Mouse (Mus musculus): ENCODE measurements around the gene Lhx1. TPM values are rescaled to one million over a fixed set of nuclear protein-coding genes. Genes with fewer than 3 reads are reported as not detected.

Gene Lhx1
- polyA plus RNA-seq, 1 experiment from 2014 or later: 2.6 TPM

GRCm38 (mm10) chr11:84565224-84565623 is 39.9 kb upstream of the Lhx1 start:
- Histone ChIP-seq H3K4me1 (ENCODE audit: control insufficient read depth, insufficient read depth, low read length) (no peaks in the 10 kb centered on the region), H3K36me3 (replicated peaks; ENCODE audit: control insufficient read depth, insufficient read depth, low read depth, low read length) (no peaks in the 10 kb centered on the region), H3K27me3 (ENCODE audit: control insufficient read depth, insufficient read depth, low read length) (no peaks in the 10 kb centered on the region), H3K9me3 (replicated peaks; ENCODE audit: control insufficient read depth, low read length) (no peaks in the 10 kb centered on the region), H3K4me2 (ENCODE audit: low read depth, low read length) (no peak overlapping the region), H3K9ac (replicated peaks; ENCODE audit: low read length) (no peak overlapping the region), H3K27ac (replicated peaks; ENCODE audit: low read depth, low read length) (no peak overlapping the region), H3K4me3 (ENCODE audit: low read depth, low read length) (no peak overlapping the region)
- 90% methylated on average over 3 of the region's 3 CpGs for WGBS
- DNase-seq (ENCODE audit: low spot score): no peak
- ATAC-seq (replicated peaks; ENCODE audit: insufficient number of reproducible peaks, low FRiP score, low TSS enrichment, low read depth): no peak

GRCm38 (mm10) chr11:84563360-84563759 is 38.0 kb upstream of the Lhx1 start:
- H3K9ac ChIP-seq (replicated peaks; ENCODE audit: low read length): no peak overlapping the region
- ATAC-seq (replicated peaks; ENCODE audit: insufficient number of reproducible peaks, low FRiP score, low TSS enrichment, low read depth): no peak

GRCm38 (mm10) chr11:84562758-84563347 is 37.5 kb upstream of the Lhx1 start:
- ATAC-seq (replicated peaks; ENCODE audit: insufficient number of reproducible peaks, low FRiP score, low TSS enrichment, low read depth): peak; percentile 75; the same call in 1 of the 2 replicates
- Histone ChIP-seq H3K36me3 (replicated peaks; ENCODE audit: control insufficient read depth, insufficient read depth, low read depth, low read length) (no peaks in the 10 kb centered on the region), H3K27me3 (ENCODE audit: control insufficient read depth, insufficient read depth, low read length) (no peaks in the 10 kb centered on the region), H3K27ac (replicated peaks; ENCODE audit: low read depth, low read length) (no peak overlapping the region), H3K9ac (replicated peaks; ENCODE audit: low read length) (no peak overlapping the region), H3K9me3 (replicated peaks; ENCODE audit: control insufficient read depth, low read length) (no peaks in the 10 kb centered on the region), H3K4me3 (ENCODE audit: low read depth, low read length) (no peak overlapping the region), H3K4me2 (ENCODE audit: low read depth, low read length) (no peak overlapping the region), H3K4me1 (ENCODE audit: control insufficient read depth, insufficient read depth, low read length) (no peaks in the 10 kb centered on the region)
- DNase-seq (ENCODE audit: low spot score): peak; percentile 14
- 15% methylated on average over 9 of the region's 9 CpGs for WGBS

More at GRCm38 (mm10) chr11:84563360-84563759, 38.0 kb upstream of the Lhx1 start:
- Histone ChIP-seq H3K4me3 (ENCODE audit: low read depth, low read length) (no peak overlapping the region), H3K4me1 (ENCODE audit: control insufficient read depth, insufficient read depth, low read length) (no peaks in the 10 kb centered on the region), H3K36me3 (replicated peaks; ENCODE audit: control insufficient read depth, insufficient read depth, low read depth, low read length) (no peaks in the 10 kb centered on the region), H3K4me2 (ENCODE audit: low read depth, low read length) (no peak overlapping the region), H3K27ac (replicated peaks; ENCODE audit: low read depth, low read length) (no peak overlapping the region), H3K9me3 (replicated peaks; ENCODE audit: control insufficient read depth, low read length) (no peaks in the 10 kb centered on the region), H3K27me3 (ENCODE audit: control insufficient read depth, insufficient read depth, low read length) (no peaks in the 10 kb centered on the region)
- 35% methylated on average over 7 of the region's 7 CpGs for WGBS
- no peak for DNase-seq (ENCODE audit: low spot score)

GRCm38 (mm10) chr11:84561546-84561945 is 36.2 kb upstream of the Lhx1 start:
- no peak overlapping the region for H3K9ac ChIP-seq (replicated peaks; ENCODE audit: low read length)
- no peaks in the 10 kb centered on the region for H3K4me1 ChIP-seq (ENCODE audit: control insufficient read depth, insufficient read depth, low read length)
- H3K27ac ChIP-seq (replicated peaks; ENCODE audit: low read depth, low read length): no peak overlapping the region
- no peaks in the 10 kb centered on the region for H3K27me3 ChIP-seq (ENCODE audit: control insufficient read depth, insufficient read depth, low read length)
- DNase-seq (ENCODE audit: low spot score) (no peak), ATAC-seq (replicated peaks; ENCODE audit: insufficient number of reproducible peaks, low FRiP score, low TSS enrichment, low read depth) (no peak)
- H3K36me3 ChIP-seq (replicated peaks; ENCODE audit: control insufficient read depth, insufficient read depth, low read depth, low read length): no peaks in the 10 kb centered on the region
- WGBS: 72% methylated on average over 4 of the region's 5 CpGs
- no peaks in the 10 kb centered on the region for H3K9me3 ChIP-seq (replicated peaks; ENCODE audit: control insufficient read depth, low read length)
- H3K4me3 ChIP-seq (ENCODE audit: low read depth, low read length): no peak overlapping the region
- no peak overlapping the region for H3K4me2 ChIP-seq (ENCODE audit: low read depth, low read length)

GRCm38 (mm10) chr11:84553821-84554450 is 28.6 kb upstream of the Lhx1 start:
- H3K9ac ChIP-seq (replicated peaks; ENCODE audit: low read length): no peak overlapping the region
- H3K4me3 ChIP-seq (ENCODE audit: low read depth, low read length): no peak overlapping the region
- ATAC-seq (replicated peaks; ENCODE audit: insufficient number of reproducible peaks, low FRiP score, low TSS enrichment, low read depth): no peak
- no peaks in the 10 kb centered on the region for H3K27me3 ChIP-seq (ENCODE audit: control insufficient read depth, insufficient read depth, low read length)
- 68% methylated on average over 14 of the region's 14 CpGs for WGBS
- no peak for DNase-seq (ENCODE audit: low spot score)
- no peak overlapping the region for H3K4me2 ChIP-seq (ENCODE audit: low read depth, low read length)
- H3K27ac ChIP-seq (replicated peaks; ENCODE audit: low read depth, low read length): no peak overlapping the region
- H3K9me3 ChIP-seq (replicated peaks; ENCODE audit: control insufficient read depth, low read length): no peaks in the 10 kb centered on the region; the same call in 1 of the 2 replicates
- H3K36me3 ChIP-seq (replicated peaks; ENCODE audit: control insufficient read depth, insufficient read depth, low read depth, low read length): no peaks in the 10 kb centered on the region
- no peaks in the 10 kb centered on the region for H3K4me1 ChIP-seq (ENCODE audit: control insufficient read depth, insufficient read depth, low read length)

- H3K36me3 ChIP-seq (replicated peaks; ENCODE audit: control insufficient read depth, insufficient read depth, low read depth, low read length): no peaks in the 10 kb centered on the region
- no peak overlapping the region for H3K4me2 ChIP-seq (ENCODE audit: low read depth, low read length)
- DNase-seq (ENCODE audit: low spot score) (no peak), ATAC-seq (replicated peaks; ENCODE audit: insufficient number of reproducible peaks, low FRiP score, low TSS enrichment, low read depth) (no peak)
- 65% methylated on average over 4 of the region's 4 CpGs for WGBS
- no peaks in the 10 kb centered on the region for H3K27me3 ChIP-seq (ENCODE audit: control insufficient read depth, insufficient read depth, low read length)
- no peak overlapping the region for H3K9ac ChIP-seq (replicated peaks; ENCODE audit: low read length)
- no peaks in the 10 kb centered on the region; the same call in 1 of the 2 replicates for H3K9me3 ChIP-seq (replicated peaks; ENCODE audit: control insufficient read depth, low read length)
- H3K4me3 ChIP-seq (ENCODE audit: low read depth, low read length): no peak overlapping the region
- no peak overlapping the region for H3K27ac ChIP-seq (replicated peaks; ENCODE audit: low read depth, low read length)
- H3K4me1 ChIP-seq (ENCODE audit: control insufficient read depth, insufficient read depth, low read length): no peaks in the 10 kb centered on the region
Measured at GRCm38 (mm10) chr11:84551296-84551695, 26.0 kb upstream of the Lhx1 start.

- Histone ChIP-seq H3K27me3 (ENCODE audit: control insufficient read depth, insufficient read depth, low read length) (no peaks in the 10 kb centered on the region), H3K36me3 (replicated peaks; ENCODE audit: control insufficient read depth, insufficient read depth, low read depth, low read length) (no peaks in the 10 kb centered on the region), H3K4me3 (ENCODE audit: low read depth, low read length) (no peak overlapping the region), H3K27ac (replicated peaks; ENCODE audit: low read depth, low read length) (no peak overlapping the region), H3K4me2 (ENCODE audit: low read depth, low read length) (no peak overlapping the region), H3K9ac (replicated peaks; ENCODE audit: low read length) (no peak overlapping the region), H3K4me1 (ENCODE audit: control insufficient read depth, insufficient read depth, low read length) (no peaks in the 10 kb centered on the region), H3K9me3 (replicated peaks; ENCODE audit: control insufficient read depth, low read length) (no peaks in the 10 kb centered on the region; the same call in 1 of the 2 replicates)
- ATAC-seq (replicated peaks; ENCODE audit: insufficient number of reproducible peaks, low FRiP score, low TSS enrichment, low read depth) (no peak), DNase-seq (ENCODE audit: low spot score) (no peak)
- WGBS: 57% methylated on average over 6 of the region's 6 CpGs
Measured at GRCm38 (mm10) chr11:84549258-84549791, 24.0 kb upstream of the Lhx1 start.

GRCm38 (mm10) chr11:84548293-84548692 is 23.0 kb upstream of the Lhx1 start:
- no peak overlapping the region for H3K4me3 ChIP-seq (ENCODE audit: low read depth, low read length)
- H3K9ac ChIP-seq (replicated peaks; ENCODE audit: low read length): no peak overlapping the region
- 44% methylated on average over 2 of the region's 2 CpGs for WGBS
- ATAC-seq (replicated peaks; ENCODE audit: insufficient number of reproducible peaks, low FRiP score, low TSS enrichment, low read depth) (no peak), DNase-seq (ENCODE audit: low spot score) (no peak)
- H3K9me3 ChIP-seq (replicated peaks; ENCODE audit: control insufficient read depth, low read length): no peaks in the 10 kb centered on the region; the same call in 1 of the 2 replicates
- H3K27me3 ChIP-seq (ENCODE audit: control insufficient read depth, insufficient read depth, low read length): no peaks in the 10 kb centered on the region
- no peak overlapping the region for H3K27ac ChIP-seq (replicated peaks; ENCODE audit: low read depth, low read length)
- no peak overlapping the region for H3K4me2 ChIP-seq (ENCODE audit: low read depth, low read length)
- H3K36me3 ChIP-seq (replicated peaks; ENCODE audit: control insufficient read depth, insufficient read depth, low read depth, low read length): no peaks in the 10 kb centered on the region
- H3K4me1 ChIP-seq (ENCODE audit: control insufficient read depth, insufficient read depth, low read length): no peaks in the 10 kb centered on the region
